Comparison of ENCODE assay signal across 9 mouse cellular contexts in genomic region chr5:115535635-115536034, GRCm38 (mm10). TPM values are rescaled to one million over a fixed set of nuclear protein-coding genes. Genes with fewer than 3 reads are reported as not detected.
A peak's percentile ranks its signal among the peaks of the same experiment; 100 is the strongest.
DNase-seq lines count a peak whose midpoint lies in the region; ATAC-seq and TF ChIP-seq lines count a peak whose summit lies in the region.
"Had no signal": no experiment of that assay in that cellular context is flagged by ENCODE, and none has a peak within 500 bp of the region (broad histone marks: within the 10 kb centered on the region; RNA-seq: fewer than 3 reads in every experiment).

No protein-coding gene starts in this region.

- no peak for DNase-seq in kidney, adult 11 months
- peak; percentile 59 for DNase-seq in splenic B cell, adult 2 months (ENCODE audit: low read depth, low spot score)
- no peak for DNase-seq in left cerebral cortex, postnatal 36 days (ENCODE audit: low spot score in 2 of 2)
- DNase-seq in thymus, adult 2 months, result no peak
- no peak for DNase-seq in thymus, postnatal 36 days

- H3K36me3 ChIP-seq in kidney, embryonic 16.5 days (ENCODE audit: insufficient read depth, low read length), result no peaks in the 10 kb centered on the region
- H3K36me3 ChIP-seq in liver, embryonic 12.5 days, result peaks cover 5% of the 10 kb centered on the region; the same call in 1 of the 2 replicates
- no peaks in the 10 kb centered on the region for H3K36me3 ChIP-seq in splenic B cell, adult 2 months (ENCODE audit: control insufficient read depth, insufficient read depth, low read length, poor library complexity, severe bottlenecking)
- H3K36me3 ChIP-seq in thymus, adult 2 months (ENCODE audit: control insufficient read depth, insufficient read depth, low read length), result no peaks in the 10 kb centered on the region
- H3K36me3 ChIP-seq: neural tube, embryonic 15.5 days had no signal

- no peak overlapping the region; the same call in 1 of the 2 replicates for H3K27ac ChIP-seq in kidney, embryonic 16.5 days (ENCODE audit: low read length)
- peak overlapping the region; percentile 31; the same call in 1 of the 2 replicates for H3K27ac ChIP-seq in embryonic fibroblast, embryonic 13.5 days (ENCODE audit: insufficient read depth, low read length)
- peak overlapping the region; percentile 38; the same call in 1 of the 2 replicates for H3K27ac ChIP-seq in liver, embryonic 12.5 days
- no peak overlapping the region for H3K27ac ChIP-seq in thymus, adult 2 months (ENCODE audit: control insufficient read depth, insufficient read depth, low read length)
- H3K27ac ChIP-seq: neural tube, embryonic 15.5 days had no signal

- ATAC-seq in kidney, embryonic 16.5 days (ENCODE audit: low FRiP score, low TSS enrichment), result no peak
- no peak for ATAC-seq in liver, embryonic 12.5 days

- peaks cover 68% of the 10 kb centered on the region for H3K4me1 ChIP-seq in kidney, embryonic 16.5 days (ENCODE audit: insufficient read depth, low read length)
- peaks cover 42% of the 10 kb centered on the region for H3K4me1 ChIP-seq in embryonic fibroblast, embryonic 13.5 days (ENCODE audit: control insufficient read depth, insufficient read depth, low read length)
- H3K4me1 ChIP-seq in liver, embryonic 12.5 days, result peaks cover 80% of the 10 kb centered on the region
- H3K4me1 ChIP-seq in thymus, adult 2 months (replicated peaks; ENCODE audit: control insufficient read depth, insufficient read depth, low read length), result peaks cover 66% of the 10 kb centered on the region

- H3K4me2 ChIP-seq in kidney, embryonic 16.5 days (replicated peaks; ENCODE audit: low read depth, low read length), result no peak overlapping the region
- H3K4me2 ChIP-seq in liver, embryonic 12.5 days, result peak overlapping the region; percentile 46
- H3K4me2 ChIP-seq: neural tube, embryonic 15.5 days had no signal

- intact Hi-C loops in left cerebral cortex, postnatal 36 days (cut with DNase I), result no loop called here

- no peak overlapping the region for H3K4me3 ChIP-seq in kidney, embryonic 16.5 days (ENCODE audit: low read length)
- no peak overlapping the region for H3K4me3 ChIP-seq in embryonic fibroblast, embryonic 13.5 days (ENCODE audit: insufficient read depth, low read length)
- no peak overlapping the region for H3K4me3 ChIP-seq in liver, embryonic 12.5 days
- no peak overlapping the region for H3K4me3 ChIP-seq in thymus, adult 2 months (ENCODE audit: control insufficient read depth, insufficient read depth, low read length)
- H3K4me3 ChIP-seq: neural tube, embryonic 15.5 days had no signal

- no peak for TF ChIP-seq POLR2A in embryonic fibroblast, embryonic 13.5 days (IDR thresholded peaks at IDR 0.05; ENCODE audit: low read depth, low read length)
- TF ChIP-seq POLR2A in thymus, adult 2 months (IDR thresholded peaks at IDR 0.05; ENCODE audit: control insufficient read depth, extremely low read depth, insufficient read depth, low read length, poor library complexity), result no peak

- WGBS in kidney, embryonic 16.5 days, result 26% methylated on average over 7 of the region's 7 CpGs
- 20% methylated on average over 7 of the region's 7 CpGs for WGBS in liver, embryonic 12.5 days (ENCODE audit: insufficient replicate concordance)
- 24% methylated on average over 7 of the region's 7 CpGs for WGBS in thymus, adult 2 months

- no peak for TF ChIP-seq CTCF in embryonic fibroblast, embryonic 13.5 days (IDR thresholded peaks at IDR 0.05; ENCODE audit: borderline replicate concordance, insufficient read depth, low read length)
- no peak for TF ChIP-seq CTCF in thymus, adult 2 months (IDR thresholded peaks at IDR 0.05; ENCODE audit: borderline replicate concordance, control insufficient read depth, extremely low read depth, insufficient read depth, low read length, poor library complexity)

- H3K27me3 ChIP-seq in kidney, embryonic 16.5 days (ENCODE audit: insufficient read depth, low read length), result no peaks in the 10 kb centered on the region
- peaks cover 4% of the 10 kb centered on the region for H3K27me3 ChIP-seq in liver, embryonic 12.5 days (replicated peaks)
- H3K27me3 ChIP-seq in splenic B cell, adult 2 months (ENCODE audit: control insufficient read depth, insufficient read depth, low read length, poor library complexity, severe bottlenecking), result no peaks in the 10 kb centered on the region
- H3K27me3 ChIP-seq in thymus, adult 2 months (ENCODE audit: control insufficient read depth, insufficient read depth, low read length), result no peaks in the 10 kb centered on the region
- H3K27me3 ChIP-seq: neural tube, embryonic 15.5 days had no signal

- H3K9ac ChIP-seq in kidney, embryonic 16.5 days (replicated peaks; ENCODE audit: low read length), result peak overlapping the region; percentile 38; the same call in 1 of the 2 replicates
- no peak overlapping the region for H3K9ac ChIP-seq in liver, embryonic 12.5 days
- H3K9ac ChIP-seq: neural tube, embryonic 15.5 days had no signal

- no peaks in the 10 kb centered on the region for H3K9me3 ChIP-seq in kidney, embryonic 16.5 days (ENCODE audit: low read length)
- no peaks in the 10 kb centered on the region for H3K9me3 ChIP-seq in liver, embryonic 12.5 days (replicated peaks)
- H3K9me3 ChIP-seq: neural tube, embryonic 15.5 days had no signal

RNA-seq across cellular contexts. Expression of gene Rplp0, which starts 23.6 kb away (rescaled TPM):
- 1,527 and 1,553 TPM in 2 replicates for polyA plus RNA-seq in kidney, embryonic 16.5 days (2015; fragmentation: Nextera tagmentation; extraction: Ambion mirVana)
- polyA plus RNA-seq in embryonic fibroblast, embryonic 13.5 days (2011; ENCODE audit: insufficient read length, low read depth, missing spikeins), result 3,023 and 3,024 TPM in 2 replicates
- 1,698 and 1,725 TPM in 2 replicates for polyA plus RNA-seq in liver, embryonic 12.5 days (2016; fragmentation: Nextera tagmentation; extraction: Ambion mirVana)
- total RNA-seq in left cerebral cortex, postnatal 36 days (2021), result 100 to 1,000 TPM; 173 to 213 TPM
- polyA plus RNA-seq in thymus, adult 2 months (2012; rRNA removed), result 3,356 and 3,688 TPM in 2 replicates

RNA-seq across cellular contexts. Expression of gene Pxn, which starts 29.2 kb away (rescaled TPM):
- polyA plus RNA-seq in kidney, embryonic 16.5 days (2015; fragmentation: Nextera tagmentation; extraction: Ambion mirVana), result 60.5 and 67.2 TPM in 2 replicates
- 25.7 and 35.2 TPM in 2 replicates for polyA plus RNA-seq in embryonic fibroblast, embryonic 13.5 days (2011; ENCODE audit: insufficient read length, low read depth, missing spikeins)
- polyA plus RNA-seq in liver, embryonic 12.5 days (2016; fragmentation: Nextera tagmentation; extraction: Ambion mirVana), result 17.4 and 20.1 TPM in 2 replicates
- 10 to 100 TPM; 15.1 to 24.7 TPM for total RNA-seq in left cerebral cortex, postnatal 36 days (2021)
- polyA plus RNA-seq in thymus, adult 2 months (2012; rRNA removed), result 161 and 172 TPM in 2 replicates

RNA-seq across cellular contexts. Expression of gene Gcn1l1, which starts 29.4 kb away (rescaled TPM):
- 44.3 and 48.8 TPM in 2 replicates for polyA plus RNA-seq in kidney, embryonic 16.5 days (2015; fragmentation: Nextera tagmentation; extraction: Ambion mirVana)
- 39.5 and 40.7 TPM in 2 replicates for polyA plus RNA-seq in embryonic fibroblast, embryonic 13.5 days (2011; ENCODE audit: insufficient read length, low read depth, missing spikeins)
- polyA plus RNA-seq in liver, embryonic 12.5 days (2016; fragmentation: Nextera tagmentation; extraction: Ambion mirVana), result 36.7 and 38.0 TPM in 2 replicates
- total RNA-seq in left cerebral cortex, postnatal 36 days (2021), result 10 to 100 TPM; 61.2 to 69.0 TPM
- 87.8 and 109 TPM in 2 replicates for polyA plus RNA-seq in thymus, adult 2 months (2012; rRNA removed)

RNA-seq across cellular contexts. Expression of gene Sirt4, which starts 51.1 kb away (rescaled TPM):
- polyA plus RNA-seq in kidney, embryonic 16.5 days (2015; fragmentation: Nextera tagmentation; extraction: Ambion mirVana), result 27.3 and 27.5 TPM in 2 replicates
- 12.8 and 18.5 TPM in 2 replicates for polyA plus RNA-seq in embryonic fibroblast, embryonic 13.5 days (2011; ENCODE audit: insufficient read length, low read depth, missing spikeins)
- 6.3 and 7.5 TPM in 2 replicates for polyA plus RNA-seq in liver, embryonic 12.5 days (2016; fragmentation: Nextera tagmentation; extraction: Ambion mirVana)
- total RNA-seq in left cerebral cortex, postnatal 36 days (2021), result 10 to 100 TPM; 19.7 to 51.7 TPM
- polyA plus RNA-seq in thymus, adult 2 months (2012; rRNA removed), result 47.2 and 48.6 TPM in 2 replicates

Comparison
In these comparisons a context has a peak if more than half of its experiments do, and no peak if none do; other contexts are left out.
1. H3K27ac ChIP-seq: peak in embryonic fibroblast, embryonic 13.5 days (single experiment) and liver, embryonic 12.5 days (single experiment); none in kidney, embryonic 16.5 days (single experiment) and thymus, adult 2 months (single experiment).